11 mouse cellular contexts compared by ENCODE assay signal in the genomic region with DNA sequence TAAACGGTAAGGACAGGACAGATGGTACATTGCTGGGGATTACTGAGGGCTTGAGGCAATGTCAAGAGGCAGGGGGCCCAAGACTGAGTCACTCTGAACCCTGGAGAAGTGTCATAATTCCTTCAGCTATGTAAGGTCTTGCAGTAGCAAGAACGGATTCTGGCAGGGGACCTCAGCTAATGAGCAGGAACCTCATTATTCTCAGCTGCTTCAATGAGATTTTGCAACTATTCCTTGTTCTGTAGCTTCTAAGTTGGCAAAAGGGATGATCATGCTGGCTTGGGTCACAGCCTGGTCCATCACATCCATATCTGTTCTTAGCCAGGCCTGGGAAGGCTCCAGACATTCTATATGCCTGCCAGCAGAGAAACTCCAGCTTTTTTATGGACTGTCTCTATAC. TPM values are rescaled to one million over a fixed set of nuclear protein-coding genes. Genes with fewer than 3 reads are reported as not detected.
A peak's percentile ranks its signal among the peaks of the same experiment; 100 is the strongest.
DNase-seq lines count a peak whose midpoint lies in the region; ATAC-seq lines count a peak whose summit lies in the region.
"Had no signal": no experiment of that assay in that cellular context is flagged by ENCODE, and none has a peak within 500 bp of the region (broad histone marks: within the 10 kb centered on the region; RNA-seq: fewer than 3 reads in every experiment).

No protein-coding gene starts in this region.

- no peak for ATAC-seq in hindbrain, embryonic 14.5 days (ENCODE audit: low FRiP score)
- ATAC-seq in hindbrain, embryonic 13.5 days (ENCODE audit: low FRiP score), result no peak
- ATAC-seq in limb, embryonic 13.5 days (ENCODE audit: low FRiP score, low read depth), result no peak; the same call in 1 of the 2 replicates
- no peak for ATAC-seq in megakaryocyte, adult 5-6 weeks (ENCODE audit: poor library complexity, severe bottlenecking)
- ATAC-seq: CD4-positive, CD25-positive, alpha-beta regulatory T cell, adult 4 months had no signal

- 0 out of 2 replicates have a peak overlapping the region, but pooled peaks have one; percentile 26 for H3K27ac ChIP-seq in hindbrain, embryonic 14.5 days
- H3K27ac ChIP-seq in hindbrain, embryonic 13.5 days, result no peak overlapping the region
- peak overlapping the region; percentile 8; the same call in 1 of the 2 replicates for H3K27ac ChIP-seq in limb, embryonic 13.5 days

- DNase-seq in hindbrain, embryonic 14.5 days (ENCODE audit: low spot score), result no peak
- DNase-seq in NIH3T3 (ENCODE audit: low read depth), result peak; percentile 42
- peak; percentile 63 for DNase-seq in cerebellum, adult 18-20 months
- DNase-seq in kidney, postnatal 14 days, result no peak
- DNase-seq in right cerebral cortex, postnatal 14 days, result no peak
- DNase-seq: thymus, postnatal 4 days had no signal

- no peak overlapping the region for H3K9ac ChIP-seq in hindbrain, embryonic 14.5 days
- no peak overlapping the region for H3K9ac ChIP-seq in hindbrain, embryonic 13.5 days
- no peak overlapping the region for H3K9ac ChIP-seq in limb, embryonic 13.5 days

- no peaks in the 10 kb centered on the region for H3K9me3 ChIP-seq in hindbrain, embryonic 14.5 days (ENCODE audit: control insufficient read depth, low read length)
- no peaks in the 10 kb centered on the region for H3K9me3 ChIP-seq in hindbrain, embryonic 13.5 days
- H3K9me3 ChIP-seq in limb, embryonic 13.5 days, result no peaks in the 10 kb centered on the region

- H3K4me1 ChIP-seq in hindbrain, embryonic 14.5 days (replicated peaks; ENCODE audit: control insufficient read depth, insufficient read depth, low read length), result peaks cover 12% of the 10 kb centered on the region
- H3K4me1 ChIP-seq in hindbrain, embryonic 13.5 days (replicated peaks), result no peaks in the 10 kb centered on the region
- peaks cover 17% of the 10 kb centered on the region for H3K4me1 ChIP-seq in limb, embryonic 13.5 days

- WGBS in hindbrain, embryonic 14.5 days, result 59% methylated on average over 2 of the region's 2 CpGs
- WGBS in hindbrain, embryonic 13.5 days, result 71% methylated on average over 2 of the region's 2 CpGs
- WGBS in limb, embryonic 13.5 days, result 24% methylated on average over 2 of the region's 2 CpGs

- no peak overlapping the region for H3K4me2 ChIP-seq in hindbrain, embryonic 14.5 days (replicated peaks)
- H3K4me2 ChIP-seq in hindbrain, embryonic 13.5 days, result no peak overlapping the region
- H3K4me2 ChIP-seq in limb, embryonic 13.5 days (replicated peaks), result no peak overlapping the region

- no peak overlapping the region for H3K4me3 ChIP-seq in hindbrain, embryonic 14.5 days (replicated peaks; ENCODE audit: low read length)
- H3K4me3 ChIP-seq in hindbrain, embryonic 13.5 days, result no peak overlapping the region
- H3K4me3 ChIP-seq in limb, embryonic 13.5 days, result no peak overlapping the region
- H3K4me3 ChIP-seq: erythroblast, embryonic 14.5 days had no signal

- H3K27me3 ChIP-seq in hindbrain, embryonic 14.5 days (ENCODE audit: control insufficient read depth, insufficient read depth, low read length), result no peaks in the 10 kb centered on the region
- H3K27me3 ChIP-seq in hindbrain, embryonic 13.5 days, result no peaks in the 10 kb centered on the region
- H3K27me3 ChIP-seq in limb, embryonic 13.5 days, result no peaks in the 10 kb centered on the region

- 0 out of 2 replicates have a peak, but pooled peaks cover under 1% of the 10 kb centered on the region for H3K36me3 ChIP-seq in hindbrain, embryonic 14.5 days (replicated peaks; ENCODE audit: control insufficient read depth, insufficient read depth)
- H3K36me3 ChIP-seq in hindbrain, embryonic 13.5 days, result peaks cover 1% of the 10 kb centered on the region; the same call in 1 of the 2 replicates
- no peaks in the 10 kb centered on the region for H3K36me3 ChIP-seq in limb, embryonic 13.5 days

RNA-seq across cellular contexts. Expression of a gene that starts 59.0 kb away (rescaled TPM):
- 42.5 and 45.1 TPM in 2 replicates for polyA plus RNA-seq in hindbrain, embryonic 14.5 days (2014; fragmentation: Nextera tagmentation; extraction: Ambion mirVana)
- polyA plus RNA-seq in hindbrain, embryonic 13.5 days (2015; fragmentation: Nextera tagmentation; extraction: Ambion mirVana), result 32.3 and 37.1 TPM in 2 replicates
- polyA plus RNA-seq in limb, embryonic 13.5 days (2015; fragmentation: Nextera tagmentation; extraction: Ambion mirVana), result 81.8 and 89.5 TPM in 2 replicates
- 0.04 TPM in 1 of 2 replicates, not detected in the other for total RNA-seq in megakaryocyte, adult 5-6 weeks (2015)
- 0.08 and 0.44 TPM in 2 replicates for total RNA-seq in megakaryocyte, adult 5-6 weeks (2017)
- polyA plus RNA-seq: CD4-positive, CD25-positive, alpha-beta regulatory T cell, adult 4 months had no signal

Comparison
In these comparisons a context has a peak if more than half of its experiments do, and no peak if none do; other contexts are left out.
1. DNase-seq: peak in NIH3T3 (single experiment) and cerebellum, adult 18-20 months (2 of 2); none in hindbrain, embryonic 14.5 days (single experiment), kidney, postnatal 14 days (single experiment) and right cerebral cortex, postnatal 14 days (single experiment).